Mouse (Mus musculus) R1 (cell line): ENCODE results near the gene R3hdml.

Source experiments
- DNase-seq: peaks from one replicate; pipeline ENCODE4 v3.0.0-alpha.2; 2018; ENCODE audit warnings: low read depth, low spot score

R3hdml gene

GRCm38 (mm10) chr2:163492018-163492417 is at the start of gene R3hdml:
Gene R3hdml, plus strand, starts transcription at chr2:163492318.
- DNase-seq, result no peak

- no peak for DNase-seq
Observed at GRCm38 (mm10) chr2:163443543-163443942, 48.6 kb upstream of the R3hdml start.

GRCm38 (mm10) chr2:163444017-163444416 is 48.1 kb upstream of the R3hdml start:
- DNase-seq, result no peak

GRCm38 (mm10) chr2:163447375-163447774 is 44.7 kb upstream of the R3hdml start:
- no peak for DNase-seq

GRCm38 (mm10) chr2:163449276-163449675 is 42.8 kb upstream of the R3hdml start:
- no peak for DNase-seq

GRCm38 (mm10) chr2:163450668-163451295 is 41.3 kb upstream of the R3hdml start:
- no peak for DNase-seq

- peak; percentile 54 for DNase-seq
Observed at GRCm38 (mm10) chr2:163452738-163453137, 39.4 kb upstream of the R3hdml start.

GRCm38 (mm10) chr2:163453378-163453777 is 38.7 kb upstream of the R3hdml start:
- no peak for DNase-seq

GRCm38 (mm10) chr2:163458539-163459265 is 33.4 kb upstream of the R3hdml start:
- peak; percentile 75 for DNase-seq

- DNase-seq, result peak; percentile 36
Observed at GRCm38 (mm10) chr2:163459380-163459779, 32.7 kb upstream of the R3hdml start.

- DNase-seq, result peak; percentile 72
Observed at GRCm38 (mm10) chr2:163460622-163461021, 31.5 kb upstream of the R3hdml start.

GRCm38 (mm10) chr2:163461307-163461706 is 30.8 kb upstream of the R3hdml start:
- peak; percentile 77 for DNase-seq

GRCm38 (mm10) chr2:163462386-163462785 is 29.7 kb upstream of the R3hdml start:
- DNase-seq, result peak; percentile 94

- DNase-seq, result no peak
Observed at GRCm38 (mm10) chr2:163462801-163463200, 29.3 kb upstream of the R3hdml start.

- DNase-seq, result peak; percentile 100
Observed at GRCm38 (mm10) chr2:163463251-163463769, 28.8 kb upstream of the R3hdml start.

- DNase-seq, result peak; percentile 48
Observed at GRCm38 (mm10) chr2:163463998-163464397, 28.1 kb upstream of the R3hdml start.

- peak; percentile 65 for DNase-seq
Observed at GRCm38 (mm10) chr2:163464562-163464961, 27.6 kb upstream of the R3hdml start.

GRCm38 (mm10) chr2:163466771-163467170 is 25.3 kb upstream of the R3hdml start:
- peak; percentile 69 for DNase-seq

- no peak for DNase-seq
Observed at GRCm38 (mm10) chr2:163467585-163467984, 24.5 kb upstream of the R3hdml start.

GRCm38 (mm10) chr2:163468866-163469265 is 23.3 kb upstream of the R3hdml start:
- peak; percentile 75 for DNase-seq

GRCm38 (mm10) chr2:163469711-163470110 is 22.4 kb upstream of the R3hdml start:
- no peak for DNase-seq

GRCm38 (mm10) chr2:163471136-163471535 is 21.0 kb upstream of the R3hdml start:
- no peak for DNase-seq
